Mouse (Mus musculus) heart, adult 2 months (tissue): ENCODE measurements at regions not wholly inside any gene's neighbourhood (a gene's known extent, or its start where the extent isn't known, plus 50 kb on each side); places are given as distances from the start of the nearest gene placed in this dataset.

ENCODE experiments used
- CTCF ChIP-seq: fragments of 200-600 bp; IDR thresholded peaks from 2 replicates; pipeline ENCODE4 v1.8.1; 2022; ENCODE audit warnings: antibody characterized with exemption, mild to moderate bottlenecking, moderate library complexity
- EP300 ChIP-seq: fragments of 200-500 bp; IDR thresholded peaks from 2 replicates; pipeline ENCODE4 v1.6.1; 2011; ENCODE audit warnings: low read depth, low read length, control low read depth; ENCODE audit not compliant: insufficient read depth
- POLR2A ChIP-seq: fragments of 200-500 bp; IDR thresholded peaks from 2 replicates; pipeline ENCODE4 v1.6.1; 2011; ENCODE audit warnings: mild to moderate bottlenecking, low read depth, low read length, control low read depth; ENCODE audit not compliant: insufficient read depth

- TF ChIP-seq CTCF (no peak), POLR2A (no peak), EP300 (no peak)
Measured at GRCm38 (mm10) chr8:12051357-12051756, 211.1 kb downstream of the Tex29 start.
